Mouse (Mus musculus): ENCODE data around the gene Sf1.
A peak's percentile ranks its signal among the peaks of the same experiment; 100 is the strongest.

Gene Sf1

DNA sequence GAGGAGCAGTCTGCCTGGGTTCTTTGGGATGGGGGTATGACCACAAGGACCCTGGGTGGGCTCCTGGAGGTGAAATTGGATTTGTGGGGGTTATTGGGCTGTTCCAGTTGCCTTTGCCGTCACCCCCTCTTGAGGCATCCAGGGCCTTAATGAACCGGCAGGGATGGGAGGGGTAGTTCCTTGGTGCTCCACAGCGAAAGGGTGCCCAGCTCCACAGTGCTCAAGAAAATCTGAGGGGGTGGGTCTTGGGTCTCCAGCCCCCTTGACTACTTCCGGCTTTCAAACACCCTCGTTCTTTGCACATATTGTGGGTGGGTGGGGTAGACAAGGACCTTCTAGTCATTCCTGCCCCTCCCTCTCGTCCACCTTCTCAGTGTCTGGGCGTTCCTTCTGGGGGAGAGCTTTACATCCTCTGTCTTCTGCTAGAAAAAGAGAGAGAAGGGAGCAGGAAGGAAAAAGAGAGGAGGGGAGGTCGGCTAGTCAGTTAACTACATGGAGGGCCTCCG lies 56.4 kb downstream of the Sf1 start:
- no peak for DNase-seq (ENCODE audit: low read depth, low spot score)

DNA sequence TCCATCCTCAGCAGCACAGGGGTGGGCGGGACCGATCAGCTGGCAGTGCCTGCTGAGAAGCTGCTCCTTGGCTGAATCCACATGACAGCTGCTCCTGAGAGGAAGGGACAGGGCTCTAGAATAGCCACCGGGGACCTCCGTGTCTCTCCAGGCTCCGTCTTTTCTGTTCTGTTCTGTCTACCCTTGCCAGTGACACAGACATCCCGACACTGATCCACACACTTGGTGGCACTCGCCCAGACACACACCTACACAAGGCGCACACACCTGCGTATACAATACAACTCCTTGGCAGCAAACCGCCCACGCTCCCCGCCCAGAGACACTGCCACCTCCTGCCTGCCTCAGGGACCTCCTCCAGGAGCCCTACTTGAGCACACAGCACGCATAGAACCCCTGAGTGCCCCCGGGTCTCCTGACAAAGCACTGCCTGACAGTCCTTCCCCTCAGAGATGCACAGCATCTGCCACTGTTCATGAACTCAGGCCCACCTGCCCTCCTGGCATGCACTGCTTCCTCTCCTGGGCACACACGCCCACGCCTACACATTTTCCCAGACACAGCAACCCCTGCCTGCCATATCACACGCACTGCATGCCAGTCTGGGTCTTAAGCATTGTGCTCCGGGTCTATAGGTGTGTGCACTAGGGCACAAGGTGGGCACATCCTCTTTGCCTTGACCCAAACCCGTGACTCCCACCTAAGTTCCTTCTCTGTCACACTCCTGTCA lies 57.2 kb downstream of the Sf1 start:
- DNase-seq (ENCODE audit: low read depth, low spot score) = no peak

DNA sequence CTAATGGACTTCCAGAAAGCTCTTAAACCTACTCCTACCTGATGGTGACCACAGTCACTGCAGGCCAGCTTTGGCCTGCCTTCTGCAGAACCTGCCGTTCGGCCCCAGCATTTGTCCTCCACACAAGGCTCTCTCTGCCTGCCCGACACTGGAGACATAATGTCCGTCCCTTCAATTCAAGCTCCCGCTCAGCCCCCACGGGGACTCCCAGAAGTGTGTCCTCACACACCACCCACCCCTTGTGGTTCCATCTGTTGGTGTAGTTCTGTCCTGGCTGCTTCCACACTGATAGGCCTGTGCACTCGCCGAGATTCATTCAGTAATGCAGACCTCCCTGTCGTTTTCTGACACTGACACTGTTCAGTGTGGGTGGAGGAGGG lies 57.7 kb downstream of the Sf1 start:
- DNase-seq (ENCODE audit: low read depth, low spot score) = no peak

DNA sequence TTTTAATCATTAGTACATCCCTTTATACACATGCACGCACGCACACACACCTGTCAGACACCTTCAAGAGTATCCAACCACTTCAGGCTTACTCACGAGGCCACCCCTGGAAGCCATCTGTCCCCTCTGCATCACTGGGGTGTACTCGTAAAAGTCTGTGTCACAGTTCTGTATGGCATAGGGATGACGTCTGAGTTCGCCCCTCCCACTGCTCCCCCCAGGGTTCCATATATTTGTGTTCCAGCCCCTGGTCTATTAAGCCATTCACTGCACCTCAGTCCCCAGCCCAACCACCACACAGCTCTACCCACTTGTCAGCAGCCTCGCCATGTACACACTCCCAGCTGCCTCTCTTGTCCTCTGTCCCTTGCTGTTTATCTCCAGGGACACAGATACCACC lies 58.5 kb downstream of the Sf1 start:
- no peak for DNase-seq (ENCODE audit: low read depth, low spot score)

DNA sequence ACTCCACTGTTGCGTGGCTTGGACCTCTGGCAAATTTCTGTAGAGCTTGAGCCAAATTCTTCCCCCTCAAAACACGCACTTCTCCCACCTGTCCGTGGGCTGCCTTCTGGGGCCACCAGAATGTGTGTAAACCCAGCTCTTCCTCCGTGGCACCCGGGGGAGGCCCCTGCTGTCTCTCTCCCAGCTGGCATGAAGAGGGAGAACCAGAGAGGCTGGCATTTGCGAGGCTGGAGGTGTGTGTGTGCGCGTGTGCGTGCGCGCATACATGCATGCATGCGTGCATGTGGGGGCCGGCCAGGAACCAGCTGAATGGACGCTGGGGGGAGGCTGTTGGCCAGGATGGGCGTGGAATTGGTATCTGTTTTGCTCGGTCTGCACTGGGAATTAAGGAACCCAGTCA lies 59.8 kb downstream of the Sf1 start:
- DNase-seq (ENCODE audit: low read depth, low spot score) = no peak

DNA sequence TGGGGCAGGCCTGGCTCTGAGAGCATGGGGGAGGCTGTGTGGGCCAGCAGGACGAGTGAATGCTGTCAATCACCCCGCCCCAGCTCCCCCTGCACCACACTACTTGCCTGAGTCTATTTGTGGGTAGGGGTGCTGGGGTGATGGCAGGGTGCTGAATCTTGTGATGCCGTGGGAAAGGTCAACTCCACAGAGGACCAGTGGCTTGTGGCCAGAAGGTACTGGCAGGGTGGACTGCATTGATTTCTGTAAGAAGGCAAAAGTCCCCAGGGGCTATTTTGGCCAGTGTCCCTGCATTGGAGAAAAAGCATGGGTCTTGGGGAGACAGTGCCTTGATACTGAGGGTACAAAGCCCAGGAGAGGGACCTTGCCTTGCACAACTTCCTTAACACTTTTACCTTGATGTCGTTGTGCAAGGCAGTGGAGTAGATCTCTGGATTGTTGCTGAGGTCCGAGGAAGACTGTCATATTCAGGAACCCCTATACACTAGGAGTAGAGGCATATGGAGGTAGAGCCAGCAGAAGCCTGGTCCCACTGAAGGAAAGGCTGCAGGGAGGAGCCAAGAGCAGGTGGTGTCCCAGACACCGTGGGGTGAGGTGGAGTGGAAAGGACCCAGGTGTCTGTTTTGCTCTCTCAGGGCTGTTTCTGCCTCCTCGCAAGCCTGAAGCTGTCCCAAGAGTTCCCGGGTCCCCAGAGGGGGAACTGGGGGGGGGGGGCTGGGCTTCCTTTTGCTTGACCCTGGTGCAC lies 60.8 kb downstream of the Sf1 start:
- no peak for DNase-seq (ENCODE audit: low read depth, low spot score)

DNA sequence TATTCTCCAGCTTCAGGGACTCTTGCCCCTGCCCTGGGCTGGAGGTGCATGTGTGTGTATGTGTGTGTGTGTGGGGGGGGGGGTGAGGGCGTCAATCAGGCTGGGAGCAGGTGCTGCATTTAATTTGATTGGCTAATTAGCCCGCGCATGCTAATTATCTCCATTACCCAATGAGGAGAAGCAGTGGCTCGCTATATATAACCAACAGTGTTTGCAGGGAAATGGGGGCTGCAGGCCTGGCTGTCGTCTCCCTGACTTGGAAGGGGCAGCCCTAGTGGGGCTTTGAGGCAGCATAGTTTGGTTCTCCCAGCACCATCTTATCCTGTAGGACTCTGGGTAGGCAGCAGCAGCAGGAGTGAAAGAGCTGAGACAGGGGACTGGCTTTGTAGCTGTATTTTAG lies 62.1 kb downstream of the Sf1 start:
- DNase-seq (ENCODE audit: low read depth, low spot score) = no peak

DNA sequence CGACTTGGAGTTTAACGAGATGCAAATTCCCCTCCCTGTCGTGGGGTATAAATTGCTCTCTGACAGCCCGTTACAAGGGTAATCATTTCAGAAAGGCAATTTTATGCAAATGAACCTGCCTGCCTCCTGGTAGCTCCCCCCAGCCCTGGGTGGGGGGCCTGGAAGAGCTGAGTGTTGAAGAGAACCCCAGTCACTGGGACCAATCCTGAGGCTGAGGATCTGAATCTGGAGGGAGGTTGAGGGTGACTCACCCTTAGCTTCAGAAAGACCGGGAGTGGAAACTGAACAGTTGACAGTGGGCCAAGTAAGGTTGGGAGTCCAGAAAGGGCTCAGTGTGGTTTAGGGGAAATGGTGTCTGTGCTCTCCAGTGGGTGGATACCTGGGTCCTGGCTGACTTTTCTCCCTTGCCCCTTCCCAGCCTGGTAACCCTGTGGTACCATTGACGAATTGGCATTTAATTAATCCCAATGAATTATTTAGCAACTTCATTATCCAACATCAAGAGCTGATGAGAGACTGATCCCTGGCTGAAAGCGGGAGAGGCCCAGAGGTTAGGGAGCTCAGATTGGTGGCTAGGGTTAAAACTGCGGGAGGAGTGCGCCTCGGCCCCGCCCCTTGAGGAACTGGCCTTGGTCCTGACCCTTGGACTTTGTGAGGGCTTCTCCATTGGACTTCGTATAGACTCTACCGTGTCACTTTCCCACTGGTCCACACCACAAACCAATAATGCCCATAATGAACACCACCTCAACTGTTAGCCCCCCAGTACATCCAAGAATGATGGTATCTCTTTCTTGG lies 63.4 kb downstream of the Sf1 start:
- DNase-seq (ENCODE audit: low read depth, low spot score) = peak; percentile 82
